Mouse (Mus musculus) small intestine, adult 2 months (tissue): ENCODE results near the gene Evi2. TPM values are rescaled to one million over a fixed set of nuclear protein-coding genes. Genes with fewer than 3 reads are reported as not detected.

Experiments used
- H3K27ac ChIP-seq: fragments of 200-500 bp; 2 replicates; pipeline ENCODE4 v1.5.1; 2012; ENCODE audit warnings: low read depth, low read length, control low read depth, inconsistent platforms; ENCODE audit not compliant: insufficient read depth
- H3K27me3 ChIP-seq: fragments of 200-500 bp; 2 replicates; pipeline ENCODE4 v1.6.1; 2012; ENCODE audit warnings: mild to moderate bottlenecking, moderate library complexity, low read length, inconsistent platforms; ENCODE audit not compliant: control insufficient read depth, insufficient read depth
- H3K36me3 ChIP-seq: fragments of 200-500 bp; 2 replicates; pipeline ENCODE4 v1.6.1; 2012; ENCODE audit warnings: mild to moderate bottlenecking, low read length, control low read depth, inconsistent platforms; ENCODE audit not compliant: control insufficient read depth, insufficient read depth
- H3K4me1 ChIP-seq: fragments of 200-500 bp; 2 replicates; pipeline ENCODE4 v1.6.1; 2012; ENCODE audit warnings: low read length, inconsistent platforms, mixed read lengths; ENCODE audit not compliant: control insufficient read depth, insufficient read depth, insufficient read length
- H3K4me3 ChIP-seq: fragments of 200-500 bp; 2 replicates; pipeline ENCODE4 v1.5.1; 2012; ENCODE audit warnings: low read depth, mild to moderate bottlenecking, control low read depth, inconsistent platforms, low read length, moderate library complexity
- CTCF ChIP-seq: fragments of 200-500 bp; IDR thresholded peaks from 2 replicates; pipeline ENCODE4 v1.5.1; 2012; ENCODE audit warnings: low read depth, mild to moderate bottlenecking, control low read depth, inconsistent platforms, low read length, moderate library complexity, mixed read lengths; ENCODE audit not compliant: insufficient replicate concordance, insufficient read length; ENCODE audit errors: extremely low read depth
- POLR2A ChIP-seq: fragments of 200-500 bp; IDR thresholded peaks from 2 replicates; pipeline ENCODE4 v1.6.1; 2012; ENCODE audit warnings: low read depth, mild to moderate bottlenecking, control low read depth, inconsistent platforms, low read length, moderate library complexity
- WGBS: fragments of 180-500 bp; shearing (Covaris S2); methylation state at CpG from one replicate; pipeline ENCODE4 v1.1.7; 2018; 5-methylcytosine and 5-hydroxymethylcytosine counted together
- polyA plus RNA-seq: library from polyadenylated mRNA; depleted of rRNA; stranded (reverse); fragments of >200 nt; gene quantifications from 2 replicates; pipeline ENCODE4 v1.2.3, GENCODE M21; 2012

Gene Evi2
- polyA plus RNA-seq, 1 experiment, result 0.34 TPM

- TF ChIP-seq CTCF (no peak), POLR2A (no peak)
- Histone ChIP-seq H3K36me3 (no peaks in the 10 kb centered on the region), H3K4me3 (no peak overlapping the region), H3K4me1 (peaks cover 9% of the 10 kb centered on the region; the same call in 1 of the 2 replicates), H3K27me3 (no peaks in the 10 kb centered on the region), H3K27ac (no peak overlapping the region)
- WGBS, result 95% methylated on average over 4 of the region's 4 CpGs
Measured at GRCm38 (mm10) chr11:79531485-79531884, 1.1 kb upstream of the Evi2 start.

- 0 out of 2 replicates have a peak, but pooled peaks cover 2% of the 10 kb centered on the region for H3K36me3 ChIP-seq
- H3K27me3 ChIP-seq, result no peaks in the 10 kb centered on the region
- H3K4me3 ChIP-seq, result 0 out of 2 replicates have a peak overlapping the region, but pooled peaks have one; percentile 11
- WGBS, result 86% methylated on average over 11 of the region's 11 CpGs
- H3K27ac ChIP-seq, result peak overlapping the region; percentile 57; the same call in 1 of the 2 replicates
- TF ChIP-seq POLR2A (no peak), CTCF (no peak)
- peaks cover 11% of the 10 kb centered on the region; the same call in 1 of the 2 replicates for H3K4me1 ChIP-seq
Measured at GRCm38 (mm10) chr11:79530774-79531173, 385 bp upstream of the Evi2 start.

GRCm38 (mm10) chr11:79529736-79530135 is 653 bp downstream of the Evi2 start:
- WGBS, result 86% methylated on average over 2 of the region's 2 CpGs
- Histone ChIP-seq H3K36me3 (0 out of 2 replicates have a peak, but pooled peaks cover 2% of the 10 kb centered on the region), H3K27ac (peak overlapping the region; percentile 9; the same call in 1 of the 2 replicates), H3K4me1 (peaks cover 11% of the 10 kb centered on the region; the same call in 1 of the 2 replicates), H3K4me3 (no peak overlapping the region), H3K27me3 (no peaks in the 10 kb centered on the region)
- no peak for TF ChIP-seq CTCF
- no peak for TF ChIP-seq POLR2A

- no peak overlapping the region for H3K27ac ChIP-seq
- no peak for TF ChIP-seq POLR2A
- TF ChIP-seq CTCF, result no peak
- 89% methylated on average over 6 of the region's 6 CpGs for WGBS
- H3K4me3 ChIP-seq, result no peak overlapping the region
- peaks cover 11% of the 10 kb centered on the region; the same call in 1 of the 2 replicates for H3K4me1 ChIP-seq
- H3K27me3 ChIP-seq, result no peaks in the 10 kb centered on the region
- 0 out of 2 replicates have a peak, but pooled peaks cover 2% of the 10 kb centered on the region for H3K36me3 ChIP-seq
Measured at GRCm38 (mm10) chr11:79529226-79529625, 1.2 kb downstream of the Evi2 start.

GRCm38 (mm10) chr11:79528601-79529000 is 1.8 kb downstream of the Evi2 start:
- Histone ChIP-seq H3K27me3 (no peaks in the 10 kb centered on the region), H3K27ac (peak overlapping the region; percentile 78; the same call in 1 of the 2 replicates), H3K4me3 (no peak overlapping the region), H3K4me1 (peaks cover 11% of the 10 kb centered on the region; the same call in 1 of the 2 replicates), H3K36me3 (0 out of 2 replicates have a peak, but pooled peaks cover 2% of the 10 kb centered on the region)
- TF ChIP-seq POLR2A (no peak), CTCF (no peak)
- WGBS, result 92% methylated on average over 3 of the region's 3 CpGs

GRCm38 (mm10) chr11:79527739-79528384 is 2.5 kb downstream of the Evi2 start:
- Histone ChIP-seq H3K4me1 (peaks cover 11% of the 10 kb centered on the region; the same call in 1 of the 2 replicates), H3K27me3 (no peaks in the 10 kb centered on the region), H3K27ac (peak overlapping the region; percentile 86), H3K4me3 (0 out of 2 replicates have a peak overlapping the region, but pooled peaks have one; percentile 7), H3K36me3 (0 out of 2 replicates have a peak, but pooled peaks cover 2% of the 10 kb centered on the region)
- no peak for TF ChIP-seq CTCF
- no peak for TF ChIP-seq POLR2A
- WGBS, result 71% methylated on average over 5 of the region's 5 CpGs

- TF ChIP-seq CTCF, result no peak
- TF ChIP-seq POLR2A, result no peak
- Histone ChIP-seq H3K27ac (peak overlapping the region; percentile 86), H3K36me3 (0 out of 2 replicates have a peak, but pooled peaks cover 2% of the 10 kb centered on the region), H3K4me1 (peaks cover 11% of the 10 kb centered on the region; the same call in 1 of the 2 replicates), H3K4me3 (0 out of 2 replicates have a peak overlapping the region, but pooled peaks have one; percentile 6), H3K27me3 (no peaks in the 10 kb centered on the region)
- 36% methylated on average over 15 of the region's 15 CpGs for WGBS
Measured at GRCm38 (mm10) chr11:79527015-79527738, 3.2 kb downstream of the Evi2 start.
